Mouse (Mus musculus) c-Kit-negative CD71-positive TER-119-positive erythroid progenitor cells, embryonic 14.5 days (primary cell): ENCODE data around the gene Deaf1.

ENCODE experiments used
- DNase-seq: peaks from one replicate; pipeline ENCODE4 v3.0.0-alpha.2; 2013; ENCODE audit warnings: low read depth, low spot score

Deaf1 gene

DNA sequence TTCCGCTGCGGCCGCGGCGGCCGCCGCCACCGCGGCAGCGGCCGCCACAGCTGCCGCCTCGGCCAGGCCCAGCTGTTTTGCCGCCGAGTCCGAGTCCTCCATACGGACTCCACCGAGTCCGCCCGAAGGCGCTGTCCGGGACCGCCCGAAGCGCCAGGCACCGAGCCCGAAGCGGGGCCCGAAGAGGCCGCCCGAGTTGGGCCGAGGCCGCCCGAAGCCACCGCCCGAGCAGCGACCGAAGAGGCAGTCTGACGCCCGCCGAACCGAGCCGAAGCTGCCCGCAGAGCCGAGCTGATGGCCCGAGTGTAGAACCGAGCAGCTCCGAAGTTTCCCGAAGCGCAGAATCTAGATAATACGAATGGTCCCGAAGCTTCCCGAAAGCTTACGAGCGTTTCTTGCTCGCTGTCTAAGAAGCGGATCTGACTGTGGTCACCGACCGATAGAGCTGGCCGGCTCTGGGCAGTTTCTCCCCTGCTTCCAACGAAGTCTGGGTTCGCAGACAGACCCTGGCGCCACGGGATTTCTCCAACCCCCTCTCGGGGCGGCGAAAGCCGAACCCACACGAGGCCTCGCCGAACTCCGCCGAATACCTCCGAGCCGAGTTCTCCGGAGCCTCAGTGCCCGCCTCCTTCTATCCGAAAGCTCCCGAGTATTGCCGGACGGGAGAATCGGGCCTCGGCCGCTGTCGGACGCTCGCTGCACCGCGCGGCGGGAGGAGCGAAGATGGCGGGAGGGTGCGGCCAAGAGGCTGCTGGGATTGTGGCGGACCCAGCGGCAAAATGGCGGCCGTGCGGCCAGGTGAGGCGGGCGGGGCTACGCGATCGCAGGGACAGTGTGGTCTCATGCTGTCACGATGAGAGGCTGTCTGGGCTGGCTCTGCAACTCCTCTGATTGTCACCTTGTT lies at the start of gene Deaf1, which contains the start of gene Tmem80:
TSS of gene Deaf1 (minus strand) at position 222 of the 904 bp plus-strand sequence.
TSS of gene Tmem80 (plus strand) at position 271 of the 904 bp plus-strand sequence.
- peak; percentile 96 for DNase-seq

DNA sequence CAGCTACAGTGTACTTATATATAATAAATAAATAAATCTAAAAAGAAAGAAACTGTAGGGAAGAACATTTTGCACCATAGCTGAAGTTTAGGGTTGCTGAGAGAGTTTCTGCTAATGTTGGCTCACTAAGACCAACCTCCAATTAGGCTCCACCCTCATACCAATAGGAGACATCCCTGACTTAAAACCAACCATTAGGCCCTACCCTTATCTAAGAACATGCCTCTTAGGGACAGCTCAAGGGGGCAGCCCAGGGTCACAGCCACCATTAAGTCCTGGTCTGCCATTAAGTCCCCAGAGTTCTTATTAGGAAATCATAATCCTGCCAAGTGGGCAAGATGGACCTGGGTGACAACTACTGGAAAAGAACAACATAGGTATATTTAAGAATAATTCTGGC lies 46.9 kb upstream of the Deaf1 start:
- no peak for DNase-seq

DNA sequence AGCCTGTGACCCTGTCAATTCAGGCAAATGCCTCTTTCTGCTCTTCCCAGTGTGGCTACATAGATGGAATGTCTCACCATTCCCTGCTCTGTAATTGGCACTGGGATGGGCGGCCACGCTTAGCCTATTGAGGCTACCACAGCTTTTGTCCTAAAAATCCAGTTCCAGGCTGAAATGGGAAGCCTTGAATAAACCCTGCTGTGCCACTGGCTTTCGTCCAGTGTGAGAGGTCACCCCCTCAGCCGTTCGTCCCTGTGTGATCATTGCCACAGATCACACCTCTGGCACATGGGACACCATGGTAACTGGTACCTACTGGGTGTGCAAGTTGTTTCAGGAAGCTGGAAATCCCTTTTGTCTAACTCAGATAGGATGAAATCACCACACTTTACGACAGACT lies 46.1 kb upstream of the Deaf1 start:
- no peak for DNase-seq

DNA sequence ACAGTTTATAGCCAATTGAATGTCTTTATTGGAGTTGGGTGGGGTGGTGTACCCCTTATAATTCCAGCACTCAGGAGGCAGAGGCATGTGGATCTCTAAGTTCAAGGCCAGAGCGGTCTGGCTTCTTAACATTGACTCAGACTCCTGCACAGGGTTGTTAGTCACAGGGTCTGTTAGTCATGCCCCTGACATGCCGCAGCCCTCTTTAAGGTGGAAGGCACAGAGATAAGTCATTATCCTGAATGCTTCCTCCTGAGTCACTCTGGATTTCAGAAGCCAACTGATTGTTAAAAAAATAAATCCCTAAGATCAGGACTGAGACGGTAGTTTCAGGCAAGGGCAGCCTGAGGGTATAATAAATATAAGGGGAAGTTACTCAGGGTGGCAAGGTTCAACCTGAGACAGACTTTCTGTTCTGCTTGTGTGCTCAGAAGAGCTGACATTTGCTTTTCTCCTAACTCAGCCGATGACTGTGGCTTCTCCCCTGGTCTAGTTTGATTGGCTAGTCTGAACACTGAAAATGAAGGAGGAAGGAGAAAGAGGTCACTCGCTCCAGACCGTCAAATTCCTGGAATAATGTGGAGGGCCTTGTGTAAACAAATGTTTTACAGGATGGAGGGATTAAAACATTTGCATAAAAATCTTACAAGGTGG lies 44.6 kb upstream of the Deaf1 start:
- no peak for DNase-seq

DNA sequence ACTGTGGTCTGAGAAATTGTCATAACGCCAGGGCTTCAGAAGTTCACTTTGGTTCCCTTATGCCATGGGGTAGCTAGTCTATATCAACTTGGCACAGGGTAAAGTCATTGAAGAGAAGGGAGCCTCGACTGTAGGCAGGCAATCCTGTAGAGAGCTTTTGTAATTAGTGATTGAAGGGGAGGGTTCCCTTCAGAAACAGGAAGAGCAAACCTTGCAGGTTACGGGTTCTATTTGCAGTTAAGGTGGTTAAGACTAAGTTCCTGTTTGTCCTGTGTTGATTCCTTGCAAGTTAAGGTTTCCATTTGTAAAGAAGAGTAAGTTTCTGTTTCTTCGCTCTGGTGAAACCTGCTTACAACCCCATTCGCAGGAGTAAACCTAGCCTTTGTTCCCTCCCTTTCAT lies 42.4 kb upstream of the Deaf1 start:
- no peak for DNase-seq

DNA sequence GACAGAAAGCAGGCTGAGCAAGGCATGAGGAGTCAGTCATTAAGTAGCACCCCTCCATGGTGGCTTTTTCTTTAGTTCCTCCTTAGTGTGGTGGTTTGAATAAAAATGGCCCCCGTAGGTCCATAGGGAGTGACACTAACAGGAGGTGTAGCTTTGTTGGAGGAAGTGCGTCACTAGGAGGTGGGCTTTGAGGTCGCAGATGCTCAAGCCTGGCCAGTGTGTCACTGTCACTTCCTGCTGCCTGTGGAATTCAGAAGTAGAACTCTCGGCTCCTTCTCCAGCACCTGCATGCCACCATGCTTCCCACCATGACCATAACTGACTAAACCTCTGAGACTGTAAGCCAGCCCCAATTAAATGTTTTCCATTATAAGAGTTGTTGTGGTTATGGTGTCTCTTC lies 39.9 kb upstream of the Deaf1 start:
- DNase-seq: no peak

DNA sequence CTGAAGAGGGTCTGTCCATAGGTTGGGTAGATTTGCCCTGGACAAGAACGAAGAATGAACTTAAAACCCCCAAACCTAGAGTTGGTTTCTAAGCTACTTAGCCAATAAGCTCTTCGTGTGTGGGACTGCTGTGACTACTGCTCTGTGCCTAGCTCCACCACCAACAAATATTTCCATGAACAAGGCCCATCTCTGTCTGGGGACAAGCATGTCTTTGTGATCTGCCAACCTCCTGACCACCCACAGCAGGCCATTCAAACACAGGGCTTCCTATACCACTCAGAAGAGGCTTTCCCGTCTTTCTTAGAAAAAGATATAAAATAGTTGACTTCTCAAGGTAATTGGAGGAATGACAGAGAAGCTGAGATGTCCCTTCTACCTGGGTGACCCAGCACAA lies 37.6 kb upstream of the Deaf1 start:
- DNase-seq: no peak

DNA sequence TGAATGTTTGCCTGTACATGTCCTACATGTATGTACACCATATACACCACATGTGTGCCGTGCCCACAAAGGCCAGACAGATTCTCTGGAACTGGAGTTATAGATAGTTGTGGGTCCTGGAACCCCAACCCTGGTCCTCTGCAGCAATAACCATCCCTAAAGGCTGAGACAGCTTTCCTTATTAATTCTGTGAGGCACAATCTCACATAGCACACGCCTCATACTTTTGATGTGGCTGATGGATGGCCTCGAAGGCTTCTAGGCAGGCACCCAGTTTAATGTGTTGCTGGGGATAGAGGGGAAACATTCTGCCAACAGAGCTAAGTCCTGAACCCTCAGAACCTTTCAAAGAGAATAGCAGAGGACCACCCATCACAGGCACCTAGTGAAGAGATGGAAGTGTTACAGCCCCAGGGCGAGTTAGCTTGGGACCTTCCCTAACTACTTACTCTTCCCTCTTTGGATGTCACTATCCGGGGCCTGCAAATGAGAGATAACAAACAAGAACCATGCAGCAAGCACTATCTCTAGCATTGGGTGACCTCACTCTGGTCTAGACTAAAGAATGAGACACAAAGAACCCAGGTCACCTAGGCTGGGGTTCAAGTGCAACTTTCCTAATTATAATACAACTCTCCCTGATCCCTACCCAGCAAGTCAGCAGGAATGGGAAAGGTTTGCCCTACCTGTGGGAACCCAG lies 37.0 kb upstream of the Deaf1 start:
- DNase-seq: peak; percentile 74

DNA sequence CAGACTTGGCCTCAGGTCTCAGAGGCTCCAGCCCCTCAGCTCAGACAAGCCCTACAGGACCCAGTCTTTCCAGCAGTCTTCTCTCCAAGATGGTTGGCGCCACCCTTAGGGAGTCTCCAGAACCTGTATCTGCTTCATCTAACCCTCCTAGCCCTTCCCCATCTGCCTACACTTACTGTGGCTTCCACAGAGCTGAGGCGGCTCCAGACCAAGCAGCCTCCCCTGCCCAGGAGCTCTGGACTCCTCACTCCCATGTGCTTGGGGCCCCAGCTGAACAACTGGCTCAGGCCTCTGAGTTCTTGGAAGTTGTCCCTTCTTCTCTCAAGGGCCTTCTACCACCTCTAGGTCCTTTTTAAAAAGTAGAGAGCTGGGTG lies 36.2 kb upstream of the Deaf1 start:
- no peak for DNase-seq

DNA sequence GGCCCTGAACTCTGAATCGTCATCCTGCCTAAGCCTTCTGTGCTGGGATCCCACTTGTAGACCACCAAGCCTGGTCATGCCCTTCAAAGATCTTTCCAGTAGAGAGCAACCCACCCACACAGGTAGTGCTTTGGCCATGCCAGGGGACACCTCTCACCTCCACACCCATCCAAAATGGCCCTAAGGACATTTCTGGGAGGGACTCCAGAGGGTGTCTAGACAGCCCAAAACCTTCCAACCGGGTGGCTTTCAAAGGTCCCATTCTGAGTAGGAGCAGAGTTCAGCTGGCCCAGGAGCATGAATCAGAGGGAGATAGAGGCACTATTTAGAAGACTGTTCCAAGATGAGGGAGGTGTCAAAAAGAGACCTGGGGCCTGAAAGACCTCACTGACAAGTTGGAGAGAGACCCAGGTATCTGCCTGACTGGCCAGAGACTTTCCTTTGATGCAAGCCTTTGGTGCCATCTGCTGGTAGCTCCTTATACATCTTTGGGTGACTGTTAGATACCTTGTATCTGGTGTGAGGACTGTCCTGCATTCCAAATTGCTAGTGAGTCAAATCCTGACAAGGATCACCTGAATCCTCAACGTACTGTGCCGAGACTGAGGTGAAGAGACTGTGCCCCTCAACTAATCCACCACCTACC lies 35.7 kb upstream of the Deaf1 start:
- peak; percentile 84 for DNase-seq

DNA sequence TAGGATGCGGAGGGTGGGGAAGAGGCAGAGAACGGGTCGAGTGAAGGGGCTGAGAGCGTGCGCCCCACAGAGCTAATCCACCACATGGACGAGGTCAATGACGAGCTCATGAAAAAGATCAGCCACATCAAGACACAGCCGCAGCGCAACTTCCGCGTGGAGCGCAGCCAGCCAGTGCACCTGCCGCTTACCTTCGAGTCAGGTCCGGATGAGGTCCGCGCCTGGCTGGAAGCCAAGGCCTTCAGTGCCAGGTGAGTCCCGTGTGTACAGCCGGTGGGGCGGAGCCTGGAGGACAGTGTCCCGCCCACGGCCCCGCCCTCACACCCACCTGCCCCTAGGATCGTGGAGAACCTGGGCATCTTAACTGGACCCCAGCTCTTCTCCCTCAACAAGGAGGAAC lies 34.0 kb upstream of the Deaf1 start:
- DNase-seq: no peak

DNA sequence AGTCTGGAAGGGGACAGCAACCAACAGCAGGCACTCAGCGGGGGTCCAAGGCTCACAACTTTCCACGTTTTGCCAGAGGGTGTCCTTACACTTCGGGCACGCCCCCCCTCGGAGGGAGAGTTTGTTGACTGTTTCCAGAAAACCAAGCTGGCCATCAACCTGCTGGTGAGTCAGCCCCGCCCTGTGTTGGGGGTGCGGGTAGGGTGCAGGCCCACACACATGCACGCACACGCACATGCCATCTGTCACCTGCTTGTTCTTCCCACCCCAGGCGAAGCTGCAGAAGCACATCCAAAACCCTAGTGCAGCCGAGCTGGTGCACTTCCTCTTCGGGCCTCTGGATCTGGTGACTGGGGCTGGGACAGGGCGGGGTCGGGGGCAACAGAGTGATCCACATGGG lies 29.5 kb upstream of the Deaf1 start:
- no peak for DNase-seq

DNA sequence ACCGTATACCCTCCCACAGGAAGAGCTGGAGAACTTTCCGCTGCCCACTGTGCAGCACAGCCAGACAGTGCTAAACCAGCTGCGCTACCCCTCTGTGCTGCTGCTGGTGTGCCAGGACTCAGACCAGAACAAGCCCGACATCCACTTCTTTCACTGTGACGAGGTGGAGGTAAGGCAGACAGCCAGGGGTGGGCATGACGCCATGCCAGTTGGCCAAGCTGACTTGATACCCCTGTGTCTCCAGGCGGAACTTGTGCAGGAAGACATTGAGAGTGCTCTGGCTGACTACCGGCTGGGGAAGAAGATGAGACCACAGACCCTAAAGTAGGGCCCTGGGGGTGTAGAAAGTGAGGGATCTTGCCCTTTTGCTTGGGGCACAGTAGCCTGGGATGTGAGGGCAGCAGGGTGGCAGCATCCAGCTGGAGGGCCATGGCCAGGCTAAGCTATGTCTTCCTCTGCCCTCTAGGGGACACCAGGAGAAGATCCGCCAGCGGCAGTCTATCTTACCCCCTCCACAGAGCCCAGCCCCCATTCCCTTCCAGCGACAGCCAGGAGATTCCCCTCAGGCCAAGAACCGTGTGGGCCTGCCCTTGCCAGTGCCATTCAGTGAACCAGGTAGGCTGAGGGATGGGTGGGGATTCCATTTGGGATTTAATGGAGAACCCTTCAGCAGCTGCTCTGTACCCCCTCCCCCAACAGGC lies 28.3 kb upstream of the Deaf1 start:
- DNase-seq: no peak

DNA sequence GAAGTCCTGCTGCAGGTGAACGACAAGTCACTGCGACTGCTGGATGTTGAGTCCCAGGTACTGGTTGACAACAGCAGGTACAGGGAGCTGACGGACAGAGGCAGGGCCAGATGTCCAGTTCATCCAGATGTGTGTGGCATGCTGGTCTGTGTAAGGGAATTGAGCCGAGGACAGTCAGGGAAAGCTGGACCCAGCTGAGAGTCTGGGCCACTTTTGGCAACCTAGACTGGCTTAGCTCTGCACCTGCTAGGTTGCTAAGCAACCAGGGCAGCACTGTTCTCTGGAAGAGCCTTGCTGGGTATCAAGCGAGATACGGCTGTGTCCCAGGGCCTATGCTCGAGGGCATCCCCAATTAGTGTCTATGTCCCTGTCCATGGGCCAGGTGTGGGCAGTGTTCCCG lies 27.6 kb upstream of the Deaf1 start:
- no peak for DNase-seq

DNA sequence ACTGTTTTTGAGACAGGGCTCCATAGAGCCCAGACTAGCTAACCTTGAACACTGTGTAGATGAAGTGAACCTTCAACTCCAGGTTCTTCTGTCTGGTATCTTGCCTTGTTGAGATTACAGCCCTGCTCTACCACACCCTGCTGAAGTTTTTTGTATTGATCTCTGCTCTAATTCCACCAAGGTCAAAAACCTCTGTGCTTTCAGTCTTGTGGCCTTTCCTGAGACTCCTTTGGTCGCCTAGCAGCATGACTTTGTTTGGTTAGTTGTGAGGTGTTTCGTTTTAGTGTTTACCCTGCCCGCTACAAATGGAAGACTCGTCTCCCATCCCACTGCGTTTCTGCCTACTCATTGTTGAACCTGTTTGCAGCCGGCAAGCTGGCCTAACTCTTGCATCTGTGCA lies 23.6 kb upstream of the Deaf1 start:
- no peak for DNase-seq

DNA sequence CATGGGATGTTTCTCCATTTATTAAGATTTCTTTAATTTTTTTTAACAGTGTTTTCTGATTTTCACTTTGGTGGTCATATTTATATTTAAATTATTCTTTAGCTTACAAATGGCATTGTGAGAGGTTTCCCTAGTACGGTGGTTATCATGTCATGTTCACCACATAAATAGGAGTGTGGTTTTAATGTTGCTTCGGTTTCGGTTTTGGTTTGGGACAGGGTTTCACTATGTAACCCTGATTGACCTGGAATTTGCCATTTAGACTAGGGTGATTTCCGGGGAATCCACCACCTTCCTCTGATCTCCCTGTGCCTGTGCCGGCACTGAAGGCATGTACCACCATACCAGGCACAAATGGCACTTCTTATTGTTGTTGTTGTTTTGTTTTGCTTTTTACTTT lies 17.3 kb upstream of the Deaf1 start:
- no peak for DNase-seq

DNA sequence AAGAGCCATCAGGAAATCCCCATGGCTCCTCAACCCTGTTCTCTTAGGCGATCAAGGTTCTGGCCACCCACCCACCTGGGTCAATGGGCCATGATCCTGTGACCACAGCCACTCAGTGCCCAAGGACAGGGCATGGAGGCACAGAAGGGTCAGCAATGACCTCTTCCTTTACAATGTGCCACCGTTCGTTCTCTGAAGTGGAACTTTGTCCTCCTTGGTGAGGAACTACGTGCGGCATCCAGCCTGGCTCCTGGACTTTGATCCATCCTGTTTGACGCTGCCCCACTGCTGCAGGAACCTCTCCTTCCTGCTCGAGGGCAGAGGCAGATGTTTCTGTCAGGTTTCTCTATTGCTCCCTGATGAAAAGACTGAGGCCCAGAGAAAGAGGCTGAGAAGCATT lies 16.2 kb upstream of the Deaf1 start:
- no peak for DNase-seq

DNA sequence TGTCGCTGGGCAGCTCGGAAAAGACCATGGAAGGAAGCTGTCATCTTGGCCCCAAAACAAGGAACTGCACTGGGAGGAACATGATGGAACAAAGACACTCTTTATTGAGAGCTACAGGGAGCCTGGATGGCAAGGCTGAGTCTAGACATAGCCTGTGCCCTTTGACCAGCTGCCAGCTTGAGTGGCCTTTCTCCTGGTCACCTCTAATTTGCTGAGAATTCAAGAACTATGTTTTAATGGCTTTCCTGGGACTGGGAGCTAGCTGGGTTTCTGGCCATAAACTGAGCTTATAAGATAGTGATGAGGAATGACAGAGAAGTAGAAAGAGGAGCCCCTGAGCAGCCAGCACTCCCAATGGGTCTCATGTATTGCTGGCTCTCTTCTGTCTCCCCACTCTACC lies 15.7 kb upstream of the Deaf1 start:
- no peak for DNase-seq

DNA sequence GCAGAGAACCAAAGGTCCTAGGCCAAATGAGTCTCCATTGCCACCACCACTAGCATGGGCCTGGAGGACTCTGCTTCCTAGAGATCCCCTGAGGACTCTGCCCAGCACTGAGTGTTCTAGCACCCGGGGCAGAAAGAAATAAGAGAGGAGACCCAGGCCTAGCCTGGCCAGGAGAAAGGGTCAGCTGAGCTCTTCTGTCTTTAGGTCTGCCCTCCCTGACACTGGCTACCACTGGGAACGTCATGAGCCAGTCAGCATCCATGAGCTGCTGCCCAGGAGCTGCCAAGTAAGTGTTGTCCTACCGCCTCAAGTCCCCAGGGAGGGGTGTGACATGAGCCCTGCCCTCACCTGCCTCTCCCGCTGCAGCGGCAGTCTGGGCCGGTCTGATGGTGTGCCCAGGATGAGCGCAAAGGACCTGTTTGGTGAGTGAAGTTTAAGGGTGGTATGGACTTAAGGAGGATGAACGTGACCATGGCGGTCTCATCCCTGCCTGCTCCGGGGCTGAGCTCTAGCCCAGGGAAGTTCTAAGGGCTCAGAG lies 14.3 kb upstream of the Deaf1 start:
- no peak for DNase-seq

DNA sequence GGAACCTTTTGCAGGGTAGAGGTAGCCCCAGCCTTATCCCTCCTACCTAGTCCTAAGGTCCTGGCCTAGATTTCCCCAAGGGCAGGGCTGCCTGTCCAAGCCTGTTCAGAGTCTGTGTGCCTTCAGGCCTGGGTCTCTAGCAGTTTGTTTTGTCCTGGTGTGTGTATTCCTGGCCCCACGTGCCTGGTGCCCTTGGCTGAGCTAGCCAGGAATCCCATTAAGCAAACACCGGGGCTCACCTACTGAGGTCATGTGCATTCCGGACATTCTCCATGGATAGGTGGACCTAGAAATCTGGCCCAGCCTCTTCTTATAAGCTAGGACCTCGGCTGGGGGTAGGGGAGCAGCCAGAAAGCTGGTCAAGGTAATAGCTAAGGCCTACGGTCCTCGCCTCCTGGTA lies 13.0 kb upstream of the Deaf1 start:
- DNase-seq: no peak

DNA sequence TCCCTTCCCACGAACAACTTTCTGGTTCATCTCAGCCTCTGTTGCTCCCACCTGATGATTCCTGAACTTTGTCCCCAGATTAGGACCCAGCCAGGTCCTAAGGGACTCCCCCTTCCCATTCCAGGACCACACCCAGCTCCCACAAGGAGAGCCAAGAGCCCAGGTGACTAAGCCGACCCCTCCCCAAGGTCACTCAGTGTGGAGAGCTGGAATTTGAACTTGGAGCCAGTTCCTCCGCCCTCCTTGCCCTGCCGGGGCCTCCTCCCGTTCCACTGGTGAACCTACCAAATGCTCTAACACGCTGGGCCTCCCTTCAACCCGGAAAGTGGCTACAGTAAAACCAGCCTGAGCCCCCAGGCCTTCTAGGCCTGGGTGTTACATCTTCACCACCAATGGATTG lies 12.5 kb upstream of the Deaf1 start:
- DNase-seq: no peak
